Mouse (Mus musculus) liver, embryonic 15.5 days (tissue): ENCODE measurements around the gene Map2k4. TPM values are rescaled to one million over a fixed set of nuclear protein-coding genes. Genes with fewer than 3 reads are reported as not detected.

Experiments
- ATAC-seq: fragments of 200-750 bp; cut with Nextera tagmentation; 2 replicates; pipeline ENCODE4 v1.8.0; 2017; ENCODE audit warnings: moderate number of reproducible peaks, mild to moderate bottlenecking, moderate library complexity; ENCODE audit not compliant: insufficient read depth
- H3K27ac ChIP-seq: fragments of 300-500 bp; sonication (generic); replicated peaks from 2 replicates; pipeline ENCODE4 v1.5.1; 2015; ENCODE audit warnings: mild to moderate bottlenecking, inconsistent platforms
- H3K27me3 ChIP-seq: fragments of 300-500 bp; sonication (generic); 2 replicates; pipeline ENCODE4 v1.6.1; 2015; ENCODE audit warnings: mild to moderate bottlenecking, inconsistent platforms
- H3K36me3 ChIP-seq: fragments of 300-500 bp; sonication (generic); replicated peaks from 2 replicates; pipeline ENCODE4 v1.6.1; 2015; ENCODE audit warnings: moderate library complexity, mild to moderate bottlenecking, inconsistent platforms
- H3K4me1 ChIP-seq: fragments of 300-500 bp; sonication (generic); replicated peaks from 2 replicates; pipeline ENCODE4 v1.6.1; 2015; ENCODE audit warnings: inconsistent platforms
- H3K4me2 ChIP-seq: fragments of 300-500 bp; sonication (generic); 2 replicates; pipeline ENCODE4 v1.6.1; 2015; ENCODE audit warnings: moderate library complexity, mild to moderate bottlenecking, inconsistent platforms
- H3K4me3 ChIP-seq: fragments of 300-500 bp; sonication (generic); replicated peaks from 2 replicates; pipeline ENCODE4 v1.5.1; 2015; ENCODE audit warnings: mild to moderate bottlenecking, inconsistent platforms
- H3K9ac ChIP-seq: fragments of 300-500 bp; sonication (generic); 2 replicates; pipeline ENCODE4 v1.6.1; 2015; ENCODE audit warnings: moderate library complexity, mild to moderate bottlenecking, inconsistent platforms
- H3K9me3 ChIP-seq: fragments of 300-500 bp; sonication (generic); replicated peaks from 2 replicates; pipeline ENCODE4 v1.6.1; 2016; ENCODE audit warnings: inconsistent platforms
- WGBS: fragments of 180-500 bp; shearing (Covaris S2); methylation state at CpG from one replicate; pipeline ENCODE4 v1.1.7; 2015; ENCODE audit warnings: mixed read lengths; ENCODE audit not compliant: insufficient replicate concordance; 5-methylcytosine and 5-hydroxymethylcytosine counted together
- polyA plus RNA-seq: library from polyadenylated mRNA; unstranded; fragments of >200 nt; fragmentation: Nextera tagmentation; extraction: Ambion mirVana; gene quantifications from 2 replicates; pipeline ENCODE4 v1.2.1, GENCODE M21; 2015

Gene Map2k4
- polyA plus RNA-seq, 1 experiment from 2014 or later, result 32.1 TPM

- Histone ChIP-seq H3K27ac (no peak overlapping the region), H3K36me3 (0 out of 2 replicates have a peak, but pooled peaks cover 15% of the 10 kb centered on the region), H3K9ac (no peak overlapping the region), H3K4me2 (no peak overlapping the region), H3K4me1 (peaks cover 9% of the 10 kb centered on the region), H3K4me3 (no peak overlapping the region), H3K27me3 (no peaks in the 10 kb centered on the region), H3K9me3 (no peaks in the 10 kb centered on the region)
- WGBS, result 81% methylated on average over 8 of the region's 8 CpGs
- no peak for ATAC-seq
These were observed 42.3 kb downstream of the Map2k4 start for GRCm38 (mm10) chr11:65745707-65746333.

- H3K36me3 ChIP-seq, result 0 out of 2 replicates have a peak, but pooled peaks cover 15% of the 10 kb centered on the region
- H3K4me3 ChIP-seq, result no peak overlapping the region
- 75% methylated on average over 3 of the region's 3 CpGs for WGBS
- no peak overlapping the region for H3K9ac ChIP-seq
- no peaks in the 10 kb centered on the region for H3K27me3 ChIP-seq
- no peaks in the 10 kb centered on the region for H3K9me3 ChIP-seq
- no peak for ATAC-seq
- H3K4me2 ChIP-seq, result no peak overlapping the region
- peaks cover 24% of the 10 kb centered on the region for H3K4me1 ChIP-seq
- no peak overlapping the region for H3K27ac ChIP-seq
These were observed 44.2 kb downstream of the Map2k4 start for GRCm38 (mm10) chr11:65743866-65744265.

- no peaks in the 10 kb centered on the region for H3K27me3 ChIP-seq
- H3K9ac ChIP-seq, result no peak overlapping the region
- H3K36me3 ChIP-seq, result 0 out of 2 replicates have a peak, but pooled peaks cover 13% of the 10 kb centered on the region
- H3K4me3 ChIP-seq, result no peak overlapping the region
- no peak overlapping the region for H3K4me2 ChIP-seq
- WGBS, result 83% methylated on average over 5 of the region's 5 CpGs
- no peak for ATAC-seq
- no peaks in the 10 kb centered on the region for H3K9me3 ChIP-seq
- peak overlapping the region; percentile 66 for H3K27ac ChIP-seq
- H3K4me1 ChIP-seq, result peaks cover 32% of the 10 kb centered on the region
These were observed 47.3 kb downstream of the Map2k4 start for GRCm38 (mm10) chr11:65740811-65741210.

GRCm38 (mm10) chr11:65740390-65740789 is 47.7 kb downstream of the Map2k4 start:
- peak; percentile 47 for ATAC-seq
- Histone ChIP-seq H3K4me2 (peak overlapping the region; percentile 41; the same call in 1 of the 2 replicates), H3K9me3 (no peaks in the 10 kb centered on the region)

DNA sequence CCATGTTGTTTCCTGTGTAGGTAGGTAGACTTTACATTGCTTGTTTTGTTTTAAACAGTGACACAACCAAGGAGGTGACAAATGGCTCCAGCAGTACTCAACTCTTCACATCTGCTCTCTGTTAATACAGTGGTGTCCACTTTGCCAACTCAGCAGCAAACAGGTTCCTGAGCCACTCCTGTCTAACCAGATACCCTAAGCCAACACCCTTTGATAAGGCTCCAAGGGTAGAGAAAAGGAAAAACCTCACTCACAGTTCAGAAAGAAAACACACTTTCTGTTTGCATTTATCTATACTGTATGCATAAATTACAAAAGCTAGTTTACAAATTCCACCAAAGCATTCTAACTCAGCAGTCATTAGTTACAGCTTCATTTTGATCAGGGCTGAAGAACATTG is 48.2 kb downstream of the Map2k4 start:
- no peak overlapping the region for H3K9ac ChIP-seq
- H3K4me2 ChIP-seq, result peak overlapping the region; percentile 41
- H3K27ac ChIP-seq, result peak overlapping the region; percentile 66
- peaks cover 17% of the 10 kb centered on the region; the same call in 1 of the 2 replicates for H3K36me3 ChIP-seq
- H3K4me3 ChIP-seq, result no peak overlapping the region
- no peaks in the 10 kb centered on the region for H3K9me3 ChIP-seq
- peak; percentile 90 for ATAC-seq
- peaks cover 32% of the 10 kb centered on the region for H3K4me1 ChIP-seq
- H3K27me3 ChIP-seq, result no peaks in the 10 kb centered on the region

More at GRCm38 (mm10) chr11:65740390-65740789, 47.7 kb downstream of the Map2k4 start:
- Histone ChIP-seq H3K4me3 (no peak overlapping the region), H3K4me1 (peaks cover 32% of the 10 kb centered on the region), H3K9ac (no peak overlapping the region), H3K27me3 (no peaks in the 10 kb centered on the region), H3K36me3 (0 out of 2 replicates have a peak, but pooled peaks cover 13% of the 10 kb centered on the region), H3K27ac (peak overlapping the region; percentile 66)
- WGBS, result 30% methylated on average over 2 of the region's 2 CpGs

DNA sequence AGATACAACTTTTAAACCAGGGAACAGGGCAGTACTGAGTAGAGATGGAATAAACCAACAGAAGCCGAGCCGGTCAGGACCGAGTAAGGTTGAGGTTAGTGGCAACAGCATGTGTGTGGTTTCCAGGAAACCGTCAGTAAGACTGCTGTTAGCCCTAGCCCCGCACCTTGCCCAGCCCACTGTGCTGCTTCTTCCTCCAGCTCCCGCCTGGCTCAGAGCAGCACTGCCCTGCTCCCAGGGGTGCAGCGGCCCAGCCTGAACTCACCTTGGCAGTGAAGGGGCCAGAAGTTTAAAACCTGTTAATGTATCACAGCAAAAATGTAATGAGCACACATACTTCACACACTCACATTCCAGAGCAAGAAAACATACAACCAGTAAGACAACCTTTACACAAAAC is 53.4 kb downstream of the Map2k4 start:
- no peak; the same call in 1 of the 2 replicates for ATAC-seq
- Histone ChIP-seq H3K27me3 (no peaks in the 10 kb centered on the region), H3K27ac (no peak overlapping the region), H3K4me1 (peaks cover 13% of the 10 kb centered on the region), H3K36me3 (peaks cover 15% of the 10 kb centered on the region), H3K9ac (no peak overlapping the region), H3K9me3 (no peaks in the 10 kb centered on the region), H3K4me3 (no peak overlapping the region), H3K4me2 (no peak overlapping the region)
- 51% methylated on average over 7 of the region's 7 CpGs for WGBS

- ATAC-seq, result no peak
- Histone ChIP-seq H3K4me2 (no peak overlapping the region), H3K36me3 (peaks cover 31% of the 10 kb centered on the region), H3K4me1 (0 out of 2 replicates have a peak, but pooled peaks cover 2% of the 10 kb centered on the region), H3K9me3 (no peaks in the 10 kb centered on the region), H3K27ac (no peak overlapping the region), H3K27me3 (no peaks in the 10 kb centered on the region), H3K4me3 (no peak overlapping the region), H3K9ac (no peak overlapping the region)
- WGBS, result 81% methylated on average over 6 of the region's 6 CpGs
These were observed 58.4 kb downstream of the Map2k4 start for GRCm38 (mm10) chr11:65729623-65730217.

DNA sequence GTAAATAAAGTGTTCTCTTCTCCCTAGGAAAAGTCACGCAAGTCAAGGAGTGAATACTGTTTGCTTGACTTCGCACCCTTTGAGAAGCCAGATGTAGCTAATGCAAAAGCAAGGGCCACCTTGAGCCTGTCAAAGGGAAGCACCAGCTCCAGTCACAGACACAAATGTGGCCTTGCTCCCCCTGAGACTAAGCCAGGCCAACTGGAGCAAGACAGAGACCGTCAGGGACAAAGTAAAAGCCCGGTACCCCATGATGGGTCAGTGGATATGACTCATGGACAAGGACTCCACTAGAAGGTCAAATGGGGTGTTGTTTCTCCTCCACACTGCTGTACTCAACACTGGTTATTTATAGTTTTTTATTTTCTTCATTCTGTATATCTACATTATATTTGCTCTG is 59.2 kb downstream of the Map2k4 start:
- Histone ChIP-seq H3K4me1 (0 out of 2 replicates have a peak, but pooled peaks cover 2% of the 10 kb centered on the region), H3K27me3 (no peaks in the 10 kb centered on the region), H3K36me3 (peaks cover 25% of the 10 kb centered on the region), H3K4me3 (no peak overlapping the region), H3K9ac (no peak overlapping the region), H3K27ac (no peak overlapping the region), H3K4me2 (no peak overlapping the region), H3K9me3 (no peaks in the 10 kb centered on the region)
- no peak for ATAC-seq
- WGBS, result 88% methylated on average over 4 of the region's 4 CpGs

DNA sequence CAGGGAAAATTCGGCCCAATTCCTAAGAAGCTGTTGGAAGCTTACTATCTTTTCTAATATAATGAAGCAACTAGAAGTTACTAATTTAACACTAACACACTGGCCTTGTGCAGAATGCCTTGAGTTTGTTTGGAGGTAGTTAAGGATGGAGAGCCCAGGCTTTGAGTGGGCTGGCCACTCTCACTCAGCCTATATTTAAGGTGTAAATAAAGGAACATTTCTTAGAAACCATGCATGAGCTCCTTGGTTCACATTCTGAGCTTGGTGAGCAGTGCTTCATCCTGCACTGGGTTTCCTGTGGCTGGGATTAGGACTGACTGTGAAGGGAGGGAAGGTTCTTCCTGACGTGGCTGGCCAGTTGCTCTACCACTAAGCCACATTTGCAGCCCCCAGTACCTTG is 64.4 kb downstream of the Map2k4 start:
- Histone ChIP-seq H3K9ac (no peak overlapping the region), H3K9me3 (no peaks in the 10 kb centered on the region), H3K4me1 (no peaks in the 10 kb centered on the region; the same call in 1 of the 2 replicates), H3K27me3 (no peaks in the 10 kb centered on the region), H3K4me2 (no peak overlapping the region), H3K4me3 (no peak overlapping the region), H3K27ac (no peak overlapping the region), H3K36me3 (peaks cover 21% of the 10 kb centered on the region)
- 62% methylated on average over 2 of the region's 2 CpGs for WGBS
- ATAC-seq, result no peak

DNA sequence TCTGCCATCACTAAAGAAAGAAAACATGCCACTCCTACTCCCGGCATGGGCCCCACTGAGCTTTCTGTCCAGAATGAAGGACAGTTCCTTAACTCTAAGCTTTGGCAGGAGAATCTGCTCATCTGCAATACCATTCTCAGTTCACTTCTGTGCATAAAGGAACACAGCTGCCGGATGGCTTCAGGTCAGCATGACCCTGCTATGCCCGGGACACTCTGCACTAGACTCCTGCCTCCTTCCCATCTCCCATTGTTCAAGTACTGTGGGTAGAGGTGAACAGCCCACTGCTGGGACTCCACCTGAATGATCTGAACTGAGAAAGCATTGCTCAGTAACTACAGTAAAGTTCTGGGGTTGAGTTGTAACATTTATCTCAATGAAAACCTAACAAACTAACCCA is 66.5 kb downstream of the Map2k4 start:
- H3K4me1 ChIP-seq, result peaks cover 2% of the 10 kb centered on the region; the same call in 1 of the 2 replicates
- 84% methylated on average over 3 of the region's 3 CpGs for WGBS
- H3K9ac ChIP-seq, result no peak overlapping the region
- H3K36me3 ChIP-seq, result peaks cover 25% of the 10 kb centered on the region
- H3K27ac ChIP-seq, result no peak overlapping the region
- no peak for ATAC-seq
- no peak overlapping the region for H3K4me3 ChIP-seq
- no peak overlapping the region for H3K4me2 ChIP-seq
- no peaks in the 10 kb centered on the region for H3K27me3 ChIP-seq
- H3K9me3 ChIP-seq, result no peaks in the 10 kb centered on the region

GRCm38 (mm10) chr11:65719960-65720359 is 68.1 kb downstream of the Map2k4 start:
- H3K27ac ChIP-seq, result no peak overlapping the region
- H3K4me2 ChIP-seq, result no peak overlapping the region
- ATAC-seq, result no peak
- 23% methylated on average over 1 of the region's 1 CpGs for WGBS
- peaks cover 21% of the 10 kb centered on the region for H3K36me3 ChIP-seq
- no peak overlapping the region for H3K4me3 ChIP-seq
- no peaks in the 10 kb centered on the region for H3K9me3 ChIP-seq
- H3K4me1 ChIP-seq, result peaks cover 6% of the 10 kb centered on the region
- no peaks in the 10 kb centered on the region for H3K27me3 ChIP-seq
- H3K9ac ChIP-seq, result no peak overlapping the region
